Mouse (Mus musculus): ENCODE measurements around the gene Pde4b. TPM values are rescaled to one million over a fixed set of nuclear protein-coding genes. Genes with fewer than 3 reads are reported as not detected.

The Pde4b gene
- total RNA-seq, 1 experiment from 2014 or later: 236 TPM

- no peak for ATAC-seq (replicated peaks; ENCODE audit: insufficient number of reproducible peaks, low FRiP score, low TSS enrichment, poor library complexity, severe bottlenecking)
Observed at GRCm38 (mm10) chr4:102351476-102352475, 264.4 kb downstream of the Pde4b start.

- no peak for ATAC-seq (replicated peaks; ENCODE audit: insufficient number of reproducible peaks, low FRiP score, low TSS enrichment, poor library complexity, severe bottlenecking)
Observed at GRCm38 (mm10) chr4:102353641-102354403, 266.5 kb downstream of the Pde4b start.

GRCm38 (mm10) chr4:102368105-102368735 is 280.9 kb downstream of the Pde4b start:
- no peak for ATAC-seq (replicated peaks; ENCODE audit: insufficient number of reproducible peaks, low FRiP score, low TSS enrichment, poor library complexity, severe bottlenecking)

GRCm38 (mm10) chr4:102374614-102375013 is 287.3 kb downstream of the Pde4b start:
- no peak for ATAC-seq (replicated peaks; ENCODE audit: insufficient number of reproducible peaks, low FRiP score, low TSS enrichment, poor library complexity, severe bottlenecking)

- ATAC-seq (replicated peaks; ENCODE audit: insufficient number of reproducible peaks, low FRiP score, low TSS enrichment, poor library complexity, severe bottlenecking): no peak
Observed at GRCm38 (mm10) chr4:102382763-102383505, 295.6 kb downstream of the Pde4b start.

- ATAC-seq (replicated peaks; ENCODE audit: insufficient number of reproducible peaks, low FRiP score, low TSS enrichment, poor library complexity, severe bottlenecking): no peak
Observed at GRCm38 (mm10) chr4:102393605-102394004, 306.3 kb downstream of the Pde4b start.

DNA sequence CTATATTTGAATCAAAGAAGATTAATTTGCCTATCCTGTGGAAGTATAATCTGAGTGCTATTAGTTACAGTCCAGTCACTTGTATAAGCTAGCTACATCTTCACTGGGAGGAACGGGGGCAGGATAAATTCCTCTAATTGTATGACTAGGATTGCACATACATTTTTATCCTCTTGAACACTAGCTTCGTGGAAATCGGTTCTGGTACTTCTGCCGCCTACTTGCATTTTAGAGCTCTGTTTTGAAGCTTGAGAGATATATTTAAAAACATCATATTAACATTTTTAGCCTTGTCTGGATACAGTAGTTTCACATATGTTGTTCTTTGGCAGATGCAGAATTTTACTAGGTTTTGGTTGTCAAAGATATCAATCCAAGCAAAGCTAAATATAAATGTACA is 310.0 kb downstream of the Pde4b start:
- ATAC-seq (replicated peaks; ENCODE audit: insufficient number of reproducible peaks, low FRiP score, low TSS enrichment, poor library complexity, severe bottlenecking): no peak

DNA sequence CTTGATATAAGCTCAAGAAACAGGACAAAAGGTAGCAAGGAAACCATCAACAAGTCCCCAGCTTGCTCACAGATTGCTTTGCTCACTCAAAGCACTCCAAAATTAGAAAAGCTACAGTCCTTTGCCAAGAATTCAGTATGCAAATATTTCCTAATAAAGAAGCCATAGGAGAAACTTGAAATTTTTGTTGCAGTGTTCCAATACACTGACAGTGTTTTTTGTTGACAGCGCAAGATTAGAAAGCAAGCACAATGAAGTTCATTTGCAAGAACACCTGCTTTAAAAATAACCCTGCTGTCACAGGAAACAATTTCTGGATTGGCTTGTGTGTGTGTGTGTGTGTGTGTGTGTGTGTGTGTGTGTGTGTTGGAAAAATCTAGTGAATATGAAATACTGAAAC is 311.2 kb downstream of the Pde4b start:
- ATAC-seq (replicated peaks; ENCODE audit: insufficient number of reproducible peaks, low FRiP score, low TSS enrichment, poor library complexity, severe bottlenecking): no peak

DNA sequence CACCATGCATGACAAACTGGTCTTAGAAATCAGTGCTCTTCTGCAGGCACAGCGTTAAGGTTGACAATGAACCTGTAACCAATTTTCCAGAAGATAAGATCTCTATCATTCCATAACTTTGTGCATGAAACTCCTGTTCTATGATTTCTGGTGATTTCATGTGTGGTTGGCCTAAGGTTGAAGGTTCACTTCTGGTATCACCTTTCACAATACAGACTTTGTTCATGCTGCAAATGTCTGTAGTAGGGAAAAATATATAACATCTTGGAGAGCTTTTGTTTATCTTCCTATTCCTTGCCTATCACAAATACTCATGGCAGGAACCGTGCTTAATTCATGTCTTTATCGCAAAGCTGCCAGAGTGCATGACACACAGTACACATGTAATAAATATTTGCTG is 319.5 kb downstream of the Pde4b start:
- no peak for ATAC-seq (replicated peaks; ENCODE audit: insufficient number of reproducible peaks, low FRiP score, low TSS enrichment, poor library complexity, severe bottlenecking)

GRCm38 (mm10) chr4:102408132-102408531 is 320.8 kb downstream of the Pde4b start:
- no peak for ATAC-seq (replicated peaks; ENCODE audit: insufficient number of reproducible peaks, low FRiP score, low TSS enrichment, poor library complexity, severe bottlenecking)

- ATAC-seq (replicated peaks; ENCODE audit: insufficient number of reproducible peaks, low FRiP score, low TSS enrichment, poor library complexity, severe bottlenecking): no peak
Observed at GRCm38 (mm10) chr4:102408938-102409337, 321.6 kb downstream of the Pde4b start.

DNA sequence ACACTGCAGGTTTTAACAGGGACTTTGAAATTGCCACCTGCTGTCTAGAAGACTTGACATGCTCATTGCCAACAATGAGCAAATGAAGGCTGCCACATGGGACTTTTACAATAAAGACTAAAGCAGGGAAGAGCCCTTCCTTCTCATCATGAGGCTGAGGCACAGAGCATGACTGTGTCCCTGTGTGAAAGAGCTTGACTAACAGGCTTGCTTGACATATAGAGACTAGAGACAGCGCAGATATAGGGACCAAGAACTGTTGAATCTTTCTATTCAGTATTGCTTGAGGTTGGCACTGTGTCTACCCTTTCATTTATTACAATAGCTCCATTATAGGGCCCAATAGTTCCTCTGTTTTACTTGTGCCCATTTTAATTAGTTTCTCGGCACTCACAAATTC is 325.8 kb downstream of the Pde4b start:
- ATAC-seq (replicated peaks; ENCODE audit: insufficient number of reproducible peaks, low FRiP score, low TSS enrichment, poor library complexity, severe bottlenecking): no peak

DNA sequence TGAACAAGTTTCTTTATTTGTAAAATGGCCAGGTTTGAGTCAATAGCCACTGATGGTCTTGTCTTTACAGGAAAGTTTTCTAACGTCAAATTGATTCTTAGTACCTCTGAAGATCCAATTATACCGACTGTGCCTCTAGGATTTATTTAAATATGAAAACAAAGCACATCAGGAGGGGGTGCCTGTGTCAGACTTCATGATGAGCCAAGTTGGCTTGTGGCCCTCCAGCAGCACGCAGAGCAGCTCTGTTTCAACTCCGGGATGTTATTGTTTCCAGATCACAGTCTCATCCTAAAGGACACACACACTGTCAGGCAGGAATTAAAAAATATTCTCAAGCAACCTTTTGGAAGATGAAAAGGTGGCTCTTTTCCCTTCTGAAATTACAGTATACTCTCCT is 326.5 kb downstream of the Pde4b start:
- ATAC-seq (replicated peaks; ENCODE audit: insufficient number of reproducible peaks, low FRiP score, low TSS enrichment, poor library complexity, severe bottlenecking): no peak

DNA sequence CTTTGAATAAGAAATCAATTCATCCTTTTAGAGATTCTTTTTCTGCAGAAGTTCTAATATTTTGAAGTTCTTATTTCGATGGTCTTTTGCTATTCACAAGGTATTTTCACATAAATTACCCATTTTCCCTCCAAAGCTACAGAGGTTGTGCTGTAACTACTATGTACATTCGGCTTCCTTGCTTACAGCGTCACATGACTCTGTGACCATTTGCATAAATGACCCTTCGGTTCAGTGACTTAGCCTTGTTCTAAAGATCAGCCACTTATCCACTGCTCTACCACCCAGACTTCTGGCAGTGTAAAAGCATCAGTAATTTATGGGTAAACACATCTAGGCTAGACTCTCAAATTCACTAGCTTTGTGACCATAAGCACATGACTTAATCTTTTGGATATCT is 327.3 kb downstream of the Pde4b start:
- no peak for ATAC-seq (replicated peaks; ENCODE audit: insufficient number of reproducible peaks, low FRiP score, low TSS enrichment, poor library complexity, severe bottlenecking)

DNA sequence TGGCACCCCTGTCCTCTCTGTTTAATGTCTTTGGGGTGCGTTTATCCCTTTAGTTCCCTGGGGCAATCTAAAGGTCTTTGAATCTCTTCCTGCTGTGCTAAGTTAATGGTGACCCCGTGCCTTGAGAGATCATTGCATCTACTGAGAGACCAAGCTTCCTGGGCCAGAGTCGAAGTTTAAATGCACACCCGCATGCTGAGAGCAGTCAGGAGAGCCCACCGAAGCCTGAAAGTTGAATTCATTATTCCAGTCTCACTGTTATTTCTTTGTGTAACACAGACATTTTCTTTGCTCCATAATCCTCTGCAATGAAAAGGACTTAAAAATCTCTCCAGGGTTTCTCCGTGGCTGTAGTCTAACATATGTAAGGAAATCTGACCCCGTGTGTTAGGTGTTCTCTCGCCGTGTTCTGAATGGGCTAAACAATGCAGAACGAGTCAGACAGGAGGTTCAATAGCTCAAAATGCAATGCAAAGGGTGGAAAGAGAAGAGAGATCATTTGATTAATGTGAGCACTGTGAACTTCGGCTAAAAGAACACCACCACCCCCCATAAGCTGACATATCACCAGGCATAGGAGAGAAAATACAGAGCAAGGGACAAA is 333.6 kb downstream of the Pde4b start:
- no peak for ATAC-seq (replicated peaks; ENCODE audit: insufficient number of reproducible peaks, low FRiP score, low TSS enrichment, poor library complexity, severe bottlenecking)

- ATAC-seq (replicated peaks; ENCODE audit: insufficient number of reproducible peaks, low FRiP score, low TSS enrichment, poor library complexity, severe bottlenecking): no peak
Observed at GRCm38 (mm10) chr4:102421398-102421859, 334.1 kb downstream of the Pde4b start.

GRCm38 (mm10) chr4:102424104-102424503 is 336.8 kb downstream of the Pde4b start:
- no peak for ATAC-seq (replicated peaks; ENCODE audit: insufficient number of reproducible peaks, low FRiP score, low TSS enrichment, poor library complexity, severe bottlenecking)

- no peak for ATAC-seq (replicated peaks; ENCODE audit: insufficient number of reproducible peaks, low FRiP score, low TSS enrichment, poor library complexity, severe bottlenecking)
Observed at GRCm38 (mm10) chr4:102425422-102425821, 338.1 kb downstream of the Pde4b start.

Data from monocyte, adult 5-6 weeks (primary cell).